Mouse (Mus musculus): ENCODE measurements at regions not wholly inside any gene's neighbourhood (a gene's known extent, or its start where the extent isn't known, plus 50 kb on each side); places are given as distances from the start of the nearest gene placed in this dataset.

GRCm38 (mm10) chr12:27525604-27526003 lies 183.2 kb upstream of the Sox11 start:
- H3K9me3 ChIP-seq (replicated peaks; ENCODE audit: insufficient read depth, low read length): no peaks in the 10 kb centered on the region
- no peak for DNase-seq (ENCODE audit: low read depth, low spot score)
- H3K27ac ChIP-seq (ENCODE audit: control insufficient read depth, low read depth, low read length): no peak overlapping the region
- TF ChIP-seq NELFE (IDR thresholded peaks at IDR 0.05; ENCODE audit: low read depth, low read length): no peak
- TF ChIP-seq NRF1 (IDR thresholded peaks at IDR 0.05; ENCODE audit: insufficient read depth, low read depth, low read length, poor library complexity, severe bottlenecking): no peak
- no peak for TF ChIP-seq ZNF384 (IDR thresholded peaks at IDR 0.05; ENCODE audit: low read depth, low read length)
- no peak for TF ChIP-seq MEF2A (IDR thresholded peaks at IDR 0.05; ENCODE audit: extremely low read depth, insufficient replicate concordance, low read depth, low read length, poor library complexity, severe bottlenecking)
- no peak for TF ChIP-seq POLR2AphosphoS5 (IDR thresholded peaks at IDR 0.05; ENCODE audit: borderline replicate concordance, low read depth, low read length)
- no peak for TF ChIP-seq MYC (IDR thresholded peaks at IDR 0.05; ENCODE audit: low read depth, low read length)
- TF ChIP-seq RCOR1 (IDR thresholded peaks at IDR 0.05; ENCODE audit: low read depth, low read length): no peak
- TF ChIP-seq SMC3 (IDR thresholded peaks at IDR 0.05; ENCODE audit: low read depth, low read length): no peak
- TF ChIP-seq GABPA (IDR thresholded peaks at IDR 0.05; ENCODE audit: low read depth, low read length): no peak
- no peak for TF ChIP-seq USF2 (IDR thresholded peaks at IDR 0.05; ENCODE audit: borderline replicate concordance in 1 of 2, insufficient read depth in 1 of 2, low read depth in 1 of 2, low read length in 2 of 2)
- TF ChIP-seq ELF1 (IDR thresholded peaks at IDR 0.05; ENCODE audit: low read depth, low read length): no peak
- TF ChIP-seq ZKSCAN1 (IDR thresholded peaks at IDR 0.05; ENCODE audit: low read depth, low read length): no peak
- TF ChIP-seq CHD1 (IDR thresholded peaks at IDR 0.05; ENCODE audit: low read depth, low read length): no peak
- no peaks in the 10 kb centered on the region for H3K4me1 ChIP-seq (ENCODE audit: control insufficient read depth in 1 of 2, insufficient read depth in 2 of 2, low read length in 2 of 2)
- no peaks in the 10 kb centered on the region for H3K36me3 ChIP-seq (ENCODE audit: control insufficient read depth in 1 of 2, insufficient read depth in 2 of 2, low read length in 2 of 2)
- no peak overlapping the region for H3K9ac ChIP-seq (ENCODE audit: control insufficient read depth, low read depth, low read length, poor library complexity, severe bottlenecking)
- no peak overlapping the region for H3K4me3 ChIP-seq (ENCODE audit: control insufficient read depth in 1 of 2, insufficient read depth in 1 of 2, low read depth in 2 of 2, low read length in 2 of 2)
- no peaks in the 10 kb centered on the region for H3K79me2 ChIP-seq (ENCODE audit: control insufficient read depth, insufficient read depth, low read length, poor library complexity)
- no peaks in the 10 kb centered on the region for H3K27me3 ChIP-seq (ENCODE audit: control insufficient read depth in 1 of 2, insufficient read depth in 2 of 2, low read length in 2 of 2)

GRCm38 (mm10) chr12:27513253-27513652 lies 170.9 kb upstream of the Sox11 start:
- TF ChIP-seq NELFE (IDR thresholded peaks at IDR 0.05; ENCODE audit: low read depth, low read length) (no peak), BHLHE40 (IDR thresholded peaks at IDR 0.05; ENCODE audit: borderline replicate concordance, low read depth, low read length) (no peak), MAZ (IDR thresholded peaks at IDR 0.05; ENCODE audit: low read depth, low read length) (no peak), E2F4 (IDR thresholded peaks at IDR 0.05; ENCODE audit: borderline replicate concordance, low read depth, low read length) (no peak), MAX (IDR thresholded peaks at IDR 0.05; ENCODE audit: low read length) (no peak), RCOR1 (IDR thresholded peaks at IDR 0.05; ENCODE audit: low read depth, low read length) (no peak)
- no peak overlapping the region for H3K4me3 ChIP-seq (ENCODE audit: control insufficient read depth in 1 of 2, insufficient read depth in 1 of 2, low read depth in 2 of 2, low read length in 2 of 2)
- no peaks in the 10 kb centered on the region for H3K79me2 ChIP-seq (ENCODE audit: control insufficient read depth, insufficient read depth, low read length, poor library complexity)
- H3K27ac ChIP-seq (ENCODE audit: control insufficient read depth, low read depth, low read length): no peak overlapping the region
- no peaks in the 10 kb centered on the region for H3K27me3 ChIP-seq (ENCODE audit: control insufficient read depth in 1 of 2, insufficient read depth in 2 of 2, low read length in 2 of 2)
- DNase-seq (ENCODE audit: low read depth, low spot score): no peak
- H3K4me1 ChIP-seq (ENCODE audit: control insufficient read depth in 1 of 2, insufficient read depth in 2 of 2, low read length in 2 of 2): no peaks in the 10 kb centered on the region
- H3K9ac ChIP-seq (ENCODE audit: control insufficient read depth, low read depth, low read length, poor library complexity, severe bottlenecking): no peak overlapping the region
- no peaks in the 10 kb centered on the region for H3K36me3 ChIP-seq (ENCODE audit: control insufficient read depth in 1 of 2, insufficient read depth in 2 of 2, low read length in 2 of 2)
- H3K9me3 ChIP-seq (replicated peaks; ENCODE audit: insufficient read depth, low read length): no peaks in the 10 kb centered on the region

Measured in MEL (cell line).